Mouse (Mus musculus): ENCODE data around the gene Gm21776. TPM values are rescaled to one million over a fixed set of nuclear protein-coding genes. Genes with fewer than 3 reads are reported as not detected.

The Gm21776 gene
- polyA plus RNA-seq (2015; fragmentation: Nextera tagmentation; extraction: Ambion mirVana), result not detected in 2 replicates

GRCm38 (mm10) chrY:76378362-76378761 is at the start of gene Gm21776:
TSS of gene Gm21776 (plus strand) at chrY:76378662.

All from neural tube, postnatal 0 days (tissue).